Mouse (Mus musculus) hindbrain, embryonic 11.5 days (tissue): Measurements from ENCODE around the gene Brd1. TPM values are rescaled to one million over a fixed set of nuclear protein-coding genes. Genes with fewer than 3 reads are reported as not detected.

Experiments used
- ATAC-seq: fragments of 200-750 bp; cut with Nextera tagmentation; 2 replicates; pipeline ENCODE4 v1.8.0; 2017; ENCODE audit warnings: mild to moderate bottlenecking, moderate TSS enrichment, moderate library complexity; ENCODE audit not compliant: low FRiP score
- DNase-seq: peaks from one replicate; pipeline ENCODE4 v3.0.0-alpha.2; 2015; ENCODE audit warnings: low spot score
- H3K27ac ChIP-seq: fragments of 300-500 bp; sonication (generic); 2 replicates; pipeline ENCODE4 v1.5.1; 2014; ENCODE audit warnings: mild to moderate bottlenecking, low read depth, low read length
- H3K27me3 ChIP-seq: fragments of 300-500 bp; sonication (generic); 2 replicates; pipeline ENCODE4 v1.6.1; 2014; ENCODE audit warnings: mild to moderate bottlenecking, low read length, moderate library complexity, mixed read lengths; ENCODE audit not compliant: control insufficient read depth, insufficient read depth
- H3K36me3 ChIP-seq: fragments of 300-500 bp; sonication (generic); 2 replicates; pipeline ENCODE4 v1.6.1; 2014; ENCODE audit warnings: mild to moderate bottlenecking, low read length, moderate library complexity, mixed read lengths; ENCODE audit not compliant: control insufficient read depth, insufficient read depth
- H3K4me1 ChIP-seq: fragments of 300-500 bp; sonication (generic); replicated peaks from 2 replicates; pipeline ENCODE4 v1.6.1; 2014; ENCODE audit warnings: low read length, mixed read lengths; ENCODE audit not compliant: control insufficient read depth, insufficient read depth
- H3K4me2 ChIP-seq: fragments of 300-500 bp; sonication (generic); replicated peaks from 2 replicates; pipeline ENCODE4 v1.6.1; 2014; ENCODE audit warnings: mild to moderate bottlenecking, low read depth, low read length
- H3K4me3 ChIP-seq: fragments of 300-500 bp; sonication (generic); 2 replicates; pipeline ENCODE4 v1.5.1; 2014; ENCODE audit warnings: low read depth, low read length
- H3K9ac ChIP-seq: fragments of 300-500 bp; sonication (generic); 2 replicates; pipeline ENCODE4 v1.6.1; 2014; ENCODE audit warnings: low read depth, low read length
- H3K9me3 ChIP-seq: fragments of 300-500 bp; sonication (generic); 2 replicates; pipeline ENCODE4 v1.6.1; 2016; ENCODE audit warnings: low read length; ENCODE audit not compliant: control insufficient read depth
- WGBS: fragments of 180-500 bp; shearing (Covaris S2); extraction: QIAGEN DNeasy Blood & Tissue Kit; methylation state at CpG from one replicate; pipeline ENCODE4 v1.1.7; 2014; 5-methylcytosine and 5-hydroxymethylcytosine counted together
- polyA plus RNA-seq: library from polyadenylated mRNA; unstranded; fragments of >200 nt; fragmentation: Nextera tagmentation; extraction: Ambion mirVana; gene quantifications from 2 replicates; pipeline ENCODE4 v1.2.1, GENCODE M21; 2014

The Brd1 gene
- polyA plus RNA-seq, 1 experiment from 2014 or later = 29.4 TPM

DNA sequence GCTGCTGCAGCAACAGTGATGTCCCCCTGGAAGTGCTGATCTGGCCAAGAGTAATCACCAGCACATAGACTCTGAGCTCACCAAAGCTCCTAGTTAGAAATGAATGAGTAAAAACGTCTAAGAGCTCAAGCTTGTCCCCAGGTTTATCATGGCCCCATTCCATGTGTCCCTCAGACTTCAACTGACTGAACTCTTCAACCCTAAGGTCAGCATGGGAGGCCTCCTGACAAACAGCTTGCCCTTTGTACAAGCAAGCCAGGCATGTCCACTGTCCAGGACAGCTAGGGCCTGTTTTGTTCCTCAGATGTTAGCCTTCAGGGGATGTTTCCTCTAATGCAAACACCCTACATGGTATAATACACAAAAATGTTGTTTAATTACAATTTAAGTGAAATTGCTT, 29.7 kb downstream of the Brd1 start:
- peaks cover 15% of the 10 kb centered on the region; the same call in 1 of the 2 replicates for H3K36me3 ChIP-seq
- DNase-seq (no peak), ATAC-seq (no peak)
- whole genome bisulfite sequencing = 67% methylated on average over 1 of the region's 1 CpGs
- no peaks in the 10 kb centered on the region for H3K4me1 ChIP-seq
- no peaks in the 10 kb centered on the region for H3K9me3 ChIP-seq
- no peak overlapping the region for H3K4me3 ChIP-seq
- no peaks in the 10 kb centered on the region for H3K27me3 ChIP-seq
- no peak overlapping the region for H3K27ac ChIP-seq
- no peak overlapping the region for H3K4me2 ChIP-seq
- no peak overlapping the region for H3K9ac ChIP-seq

DNA sequence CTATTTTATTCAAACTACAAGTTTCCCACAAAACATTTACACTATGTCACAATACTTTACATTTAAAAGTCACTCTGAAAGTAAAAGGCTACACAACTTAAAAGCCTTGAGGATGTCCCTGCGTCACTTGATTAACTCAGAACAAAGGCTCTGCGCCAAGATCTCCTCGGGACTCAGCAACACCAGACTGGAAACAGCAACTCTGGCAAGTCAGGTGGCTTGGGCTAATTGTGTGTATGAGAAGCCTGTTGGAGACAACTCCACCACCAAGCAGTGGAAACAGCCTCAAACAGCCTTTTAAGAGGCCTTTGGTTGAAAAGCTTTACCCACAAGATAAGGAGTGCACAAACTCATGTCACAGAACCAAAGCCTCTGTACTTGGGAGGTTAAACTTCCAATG, 31.5 kb downstream of the Brd1 start:
- Histone ChIP-seq H3K4me2 (no peak overlapping the region), H3K4me3 (no peak overlapping the region), H3K27me3 (no peaks in the 10 kb centered on the region), H3K9ac (no peak overlapping the region), H3K4me1 (no peaks in the 10 kb centered on the region), H3K36me3 (peaks cover 16% of the 10 kb centered on the region; the same call in 1 of the 2 replicates), H3K27ac (no peak overlapping the region), H3K9me3 (no peaks in the 10 kb centered on the region)
- DNase-seq = no peak
- no peak for ATAC-seq
- WGBS = 68% methylated on average over 3 of the region's 3 CpGs

DNA sequence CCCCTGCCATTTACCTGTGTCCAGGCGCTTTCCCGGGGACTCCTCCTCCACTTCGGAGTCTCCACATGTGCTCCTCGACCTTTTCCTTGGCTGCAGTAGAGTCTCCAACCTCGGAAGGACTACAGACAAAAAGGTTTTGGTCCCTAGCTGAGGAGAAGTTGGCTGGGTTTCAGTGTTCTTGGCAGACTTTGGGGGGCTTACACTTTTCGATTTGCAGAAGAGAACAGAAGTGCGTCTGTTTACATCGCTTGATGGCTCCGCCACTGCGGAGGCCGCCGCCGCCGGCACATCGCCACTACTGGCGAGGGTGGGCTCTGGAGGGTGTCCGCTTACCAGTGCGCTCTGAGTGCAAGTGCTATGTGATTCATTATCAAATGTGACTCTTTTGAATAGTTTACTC, 33.3 kb downstream of the Brd1 start:
- ATAC-seq (no peak), DNase-seq (no peak)
- Histone ChIP-seq H3K4me3 (no peak overlapping the region), H3K4me2 (no peak overlapping the region), H3K4me1 (no peaks in the 10 kb centered on the region), H3K36me3 (peaks cover 13% of the 10 kb centered on the region), H3K9me3 (no peaks in the 10 kb centered on the region), H3K9ac (no peak overlapping the region), H3K27ac (no peak overlapping the region), H3K27me3 (no peaks in the 10 kb centered on the region)
- WGBS = 94% methylated on average over 18 of the region's 18 CpGs

DNA sequence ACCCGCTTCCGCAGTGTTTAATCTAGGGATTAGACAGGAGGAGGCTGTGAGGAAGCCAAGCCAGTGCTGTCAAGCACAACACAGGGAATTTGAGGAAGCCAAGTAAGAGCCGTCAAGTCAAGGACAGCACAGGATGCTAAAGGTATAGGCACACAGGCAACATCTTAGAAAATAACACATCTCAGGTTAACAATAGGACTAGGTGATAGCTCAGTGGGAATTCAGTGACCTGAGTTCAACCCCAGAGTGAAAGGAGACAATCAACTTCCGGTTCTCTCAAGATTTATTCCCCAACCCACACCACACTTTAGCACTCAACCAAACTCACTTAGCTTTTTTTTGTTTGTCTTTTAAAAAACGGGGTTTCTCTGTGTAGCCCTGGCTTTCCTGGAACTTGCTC, 34.5 kb downstream of the Brd1 start:
- Histone ChIP-seq H3K4me3 (no peak overlapping the region), H3K9ac (no peak overlapping the region), H3K4me2 (no peak overlapping the region), H3K36me3 (peaks cover 11% of the 10 kb centered on the region; the same call in 1 of the 2 replicates), H3K9me3 (no peaks in the 10 kb centered on the region), H3K27me3 (no peaks in the 10 kb centered on the region), H3K4me1 (no peaks in the 10 kb centered on the region), H3K27ac (no peak overlapping the region)
- DNase-seq (no peak), ATAC-seq (no peak)
- 93% methylated on average over 5 of the region's 5 CpGs for WGBS

DNA sequence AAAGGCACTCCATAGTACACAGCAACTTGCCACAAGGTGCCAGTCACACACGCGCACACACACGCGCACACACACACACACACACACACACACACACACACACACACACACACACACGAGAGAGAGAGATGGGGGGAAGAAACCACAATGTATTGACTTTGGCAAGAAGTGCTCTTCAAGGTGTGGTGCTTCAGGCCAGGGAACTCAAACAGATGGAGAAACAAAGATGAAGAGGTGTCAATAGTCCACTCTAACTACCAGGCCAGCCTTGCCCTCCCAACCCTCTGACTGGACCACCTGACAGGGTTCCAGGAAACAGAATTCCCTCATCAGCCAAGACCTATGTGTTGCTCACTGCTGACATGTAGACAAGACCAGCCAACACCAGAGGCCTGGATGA, 36.4 kb downstream of the Brd1 start:
- no peak overlapping the region for H3K4me3 ChIP-seq
- ATAC-seq (no peak), DNase-seq (no peak)
- peaks cover 14% of the 10 kb centered on the region; the same call in 1 of the 2 replicates for H3K36me3 ChIP-seq
- H3K4me1 ChIP-seq = no peaks in the 10 kb centered on the region
- H3K27me3 ChIP-seq = no peaks in the 10 kb centered on the region
- H3K9ac ChIP-seq = no peak overlapping the region
- WGBS = 88% methylated on average over 5 of the region's 5 CpGs
- no peak overlapping the region for H3K4me2 ChIP-seq
- H3K27ac ChIP-seq = no peak overlapping the region
- H3K9me3 ChIP-seq = no peaks in the 10 kb centered on the region

DNA sequence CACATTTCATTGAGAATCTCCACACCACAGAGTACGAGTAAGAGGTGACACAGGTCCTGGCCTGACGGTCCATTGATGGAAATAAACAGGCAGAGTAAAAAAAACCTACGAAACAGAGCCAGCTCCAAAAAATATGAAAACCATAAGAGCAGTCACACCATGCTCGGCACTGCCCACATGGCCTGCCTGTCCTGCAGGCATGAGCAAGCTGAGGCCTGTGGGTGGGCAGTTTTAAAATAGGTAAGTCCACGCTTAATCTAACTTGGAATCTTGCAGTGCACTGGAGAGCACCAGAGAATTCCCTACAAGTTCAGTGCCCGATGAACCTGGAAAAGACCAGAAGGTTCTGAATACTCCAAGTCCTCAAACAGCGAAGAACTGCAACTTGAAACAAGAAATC, 38.0 kb downstream of the Brd1 start:
- H3K36me3 ChIP-seq = peaks cover 18% of the 10 kb centered on the region; the same call in 1 of the 2 replicates
- 95% methylated on average over 7 of the region's 7 CpGs for WGBS

DNA sequence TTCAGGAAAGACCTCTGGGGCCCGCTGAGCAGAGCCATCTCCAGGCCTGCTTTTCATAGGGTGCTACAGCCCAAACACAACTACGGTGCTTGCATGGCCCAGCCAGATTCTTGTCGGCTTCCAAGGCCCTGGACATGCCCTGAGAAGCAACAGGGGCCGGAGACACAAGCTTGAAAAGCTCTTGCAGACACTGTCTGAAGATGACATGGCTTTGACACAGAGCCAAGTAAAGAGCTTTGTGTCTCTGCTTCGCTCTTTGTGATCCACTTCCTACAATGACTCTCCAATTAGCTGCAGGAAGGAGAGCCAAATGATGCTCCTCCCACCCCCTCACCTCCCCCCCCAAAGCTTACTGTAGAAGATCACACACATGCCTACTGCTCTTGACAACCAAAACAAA, 40.0 kb downstream of the Brd1 start:
- Histone ChIP-seq H3K9me3 (no peaks in the 10 kb centered on the region), H3K27me3 (no peaks in the 10 kb centered on the region), H3K27ac (no peak overlapping the region), H3K4me3 (no peak overlapping the region), H3K9ac (no peak overlapping the region), H3K36me3 (peaks cover 36% of the 10 kb centered on the region), H3K4me1 (no peaks in the 10 kb centered on the region), H3K4me2 (no peak overlapping the region)
- ATAC-seq = no peak
- DNase-seq = no peak
- WGBS = 90% methylated on average over 5 of the region's 5 CpGs

More for the DNA sequence above, 38.0 kb downstream of the Brd1 start:
- Histone ChIP-seq H3K27ac (no peak overlapping the region), H3K9me3 (no peaks in the 10 kb centered on the region), H3K27me3 (no peaks in the 10 kb centered on the region), H3K4me3 (no peak overlapping the region), H3K9ac (no peak overlapping the region), H3K4me2 (no peak overlapping the region), H3K4me1 (no peaks in the 10 kb centered on the region)
- ATAC-seq = no peak
- DNase-seq = no peak

DNA sequence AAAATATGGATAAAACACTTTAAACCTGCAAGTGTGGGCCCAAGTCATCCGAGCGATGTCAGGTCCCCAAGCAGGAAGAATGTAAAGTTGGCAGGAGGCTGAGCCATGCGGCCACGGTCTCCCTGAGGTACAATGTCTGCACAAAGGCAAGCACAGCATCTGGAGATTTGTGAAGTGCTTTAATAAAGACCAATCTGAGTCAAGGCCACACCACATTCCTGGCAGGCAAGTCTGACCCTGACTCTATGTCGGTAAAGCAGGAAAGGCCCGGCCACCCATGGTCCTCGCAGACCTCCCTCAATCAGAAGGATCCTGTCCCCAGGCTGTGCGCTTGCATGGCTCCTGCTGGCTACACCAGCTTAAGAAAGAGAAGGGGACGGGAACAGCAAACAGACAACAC, 41.3 kb downstream of the Brd1 start:
- peaks cover 39% of the 10 kb centered on the region for H3K36me3 ChIP-seq
- H3K27ac ChIP-seq = no peak overlapping the region
- 89% methylated on average over 9 of the region's 9 CpGs for WGBS

DNA sequence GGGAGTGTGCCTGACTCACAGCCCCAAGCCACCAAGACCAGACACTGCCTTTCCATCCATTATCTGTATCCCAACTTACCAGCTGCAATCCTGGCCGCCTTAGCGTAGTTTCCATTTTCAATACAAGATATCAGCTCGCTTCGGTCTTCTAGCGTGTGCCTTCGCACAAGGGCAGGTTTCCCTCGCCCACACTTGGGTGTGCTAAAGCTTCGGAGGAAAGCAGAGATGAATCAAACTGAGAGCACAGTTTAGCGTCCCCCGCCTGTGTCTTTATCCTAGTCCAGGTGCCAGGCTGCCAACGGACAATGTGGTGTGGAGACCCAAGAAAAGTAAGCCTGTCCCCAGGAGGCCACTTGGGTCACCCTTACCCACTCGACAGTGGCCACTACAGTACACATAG, 42.9 kb downstream of the Brd1 start:
- H3K36me3 ChIP-seq = peaks cover 39% of the 10 kb centered on the region
- H3K27me3 ChIP-seq = no peaks in the 10 kb centered on the region
- ATAC-seq (no peak), DNase-seq (no peak)
- no peak overlapping the region for H3K27ac ChIP-seq
- H3K4me2 ChIP-seq = no peak overlapping the region
- H3K9ac ChIP-seq = no peak overlapping the region
- WGBS = 98% methylated on average over 12 of the region's 12 CpGs
- H3K4me1 ChIP-seq = no peaks in the 10 kb centered on the region
- no peak overlapping the region for H3K4me3 ChIP-seq
- H3K9me3 ChIP-seq = no peaks in the 10 kb centered on the region

More for the DNA sequence above, 41.3 kb downstream of the Brd1 start:
- no peaks in the 10 kb centered on the region for H3K27me3 ChIP-seq
- no peaks in the 10 kb centered on the region for H3K4me1 ChIP-seq
- no peak overlapping the region for H3K4me2 ChIP-seq
- H3K9ac ChIP-seq = no peak overlapping the region
- no peak for ATAC-seq
- no peak overlapping the region for H3K4me3 ChIP-seq
- no peak for DNase-seq
- H3K9me3 ChIP-seq = no peaks in the 10 kb centered on the region
